ENCODE assay signal across 20 mouse cellular contexts in genomic region chr12:82234463-82235223, GRCm38 (mm10).
DNase-seq lines count a peak whose midpoint lies in the region; ATAC-seq and TF ChIP-seq lines count a peak whose summit lies in the region.
"Had no signal": no experiment of that assay in that cellular context is flagged by ENCODE, and none has a peak within 500 bp of the region (broad histone marks: within the 10 kb centered on the region; RNA-seq: fewer than 3 reads in every experiment).

No protein-coding gene starts in this region.

- ATAC-seq in limb, embryonic 11.5 days (ENCODE audit: insufficient number of reproducible peaks, low FRiP score, low TSS enrichment, low read depth): peak; percentile 31; the same call in 1 of the 2 replicates
- 0 out of 2 replicates have a peak, but pooled peaks have one; percentile 41 for ATAC-seq in limb, embryonic 14.5 days (ENCODE audit: low FRiP score, low read depth)
- no peak for ATAC-seq in inflammation-experienced regulatory T-cells, adult 6 months
- ATAC-seq: forebrain, embryonic 15.5 days had no signal

- H3K4me2 ChIP-seq in limb, embryonic 11.5 days (ENCODE audit: low read depth, severe bottlenecking): no peak overlapping the region
- H3K4me2 ChIP-seq in CH12.LX (ENCODE audit: insufficient read depth, low read depth, poor library complexity, severe bottlenecking): peak overlapping the region; percentile 44; the same call in 1 of the 2 replicates
- H3K4me2 ChIP-seq in limb, embryonic 14.5 days (replicated peaks; ENCODE audit: low read depth, low read length, severe bottlenecking): no peak overlapping the region
- H3K4me2 ChIP-seq: embryonic facial prominence, embryonic 13.5 days; forebrain, embryonic 15.5 days; liver, embryonic 12.5 days; lung, embryonic 15.5 days; neural tube, embryonic 13.5 days had no signal

- H3K9ac ChIP-seq in limb, embryonic 11.5 days (ENCODE audit: low read length): no peak overlapping the region
- peak overlapping the region; percentile 37 for H3K9ac ChIP-seq in CH12.LX (ENCODE audit: insufficient read depth, low read depth)
- no peak overlapping the region for H3K9ac ChIP-seq in limb, embryonic 14.5 days (ENCODE audit: low read depth, low read length, severe bottlenecking)
- H3K9ac ChIP-seq: embryonic facial prominence, embryonic 13.5 days; forebrain, embryonic 15.5 days; liver, embryonic 12.5 days; lung, embryonic 15.5 days; neural tube, embryonic 13.5 days had no signal

- H3K27me3 ChIP-seq in limb, embryonic 11.5 days (ENCODE audit: control insufficient read depth, insufficient read depth, low read length): no peaks in the 10 kb centered on the region
- H3K27me3 ChIP-seq in limb, embryonic 10.5 days (ENCODE audit: low read depth, poor library complexity, severe bottlenecking): no peaks in the 10 kb centered on the region
- H3K27me3 ChIP-seq in CH12.LX (replicated peaks): no peaks in the 10 kb centered on the region
- H3K27me3 ChIP-seq in limb, embryonic 14.5 days (ENCODE audit: control insufficient read depth, insufficient read depth, low read length): no peaks in the 10 kb centered on the region
- H3K27me3 ChIP-seq: embryonic facial prominence, embryonic 13.5 days; forebrain, embryonic 15.5 days; liver, embryonic 12.5 days; lung, embryonic 15.5 days; neural tube, embryonic 13.5 days had no signal

- TF ChIP-seq CTCF in CH12.LX (conservative IDR thresholded peaks at IDR 0.05 in 1 of 2, IDR thresholded peaks at IDR 0.05 in 1 of 2; ENCODE audit: low read depth in 2 of 2, low read length in 2 of 2): no peak

- peak; percentile 42 for DNase-seq in limb, embryonic 11.5 days (ENCODE audit: low spot score)
- no peak for DNase-seq in limb, embryonic 10.5 days (ENCODE audit: low spot score)
- no peak for DNase-seq in CH12.LX (ENCODE audit: extremely low read depth)
- peak; percentile 50 for DNase-seq in embryo, embryonic 10 days (ENCODE audit: low spot score)
- peak; percentile 26 for DNase-seq in limb, embryonic 14.5 days (ENCODE audit: low spot score)
- DNase-seq in frontal cortex, adult 2 months (ENCODE audit: extremely low spot score in 1 of 2, low spot score in 1 of 2): no peak
- DNase-seq: adrenal gland, adult 2 months; cerebellum, adult 8-10 months; kidney, adult 8-10 months; lung, postnatal 4 days; right cerebral cortex, postnatal 25 days; thymus, postnatal 14 days had no signal

- in situ Hi-C loops in CH12.LX (cut with MboI; ENCODE audit: low pct_ligation_motif_present, low pct_unique_long_range_greater_than_20kb, low sequenced_read_pairs): no loop called here

- H3K4me1 ChIP-seq in limb, embryonic 11.5 days (ENCODE audit: control insufficient read depth, insufficient read depth, low read length): 0 out of 2 replicates have a peak, but pooled peaks cover 10% of the 10 kb centered on the region
- H3K4me1 ChIP-seq in limb, embryonic 10.5 days: peaks cover 48% of the 10 kb centered on the region
- H3K4me1 ChIP-seq in CH12.LX (ENCODE audit: control insufficient read depth in 1 of 2, insufficient read depth in 2 of 2): peaks cover 6 to 51% of the 10 kb centered on the region in 2 experiments; a peak in 3 of 4 replicates
- H3K4me1 ChIP-seq in limb, embryonic 14.5 days (ENCODE audit: control insufficient read depth, insufficient read depth, low read length): peaks cover 23% of the 10 kb centered on the region; the same call in 1 of the 2 replicates

- no peak overlapping the region for H3K4me3 ChIP-seq in limb, embryonic 11.5 days (ENCODE audit: low read depth, low read length)
- no peak overlapping the region for H3K4me3 ChIP-seq in limb, embryonic 10.5 days
- peak overlapping the region in 1 of 3 experiments; percentile 4 for H3K4me3 ChIP-seq in CH12.LX (replicated peaks in 1 of 3; ENCODE audit: low read depth in 2 of 3, low read length in 2 of 3, poor library complexity in 1 of 3)
- no peak overlapping the region for H3K4me3 ChIP-seq in limb, embryonic 14.5 days (replicated peaks; ENCODE audit: low read length)
- H3K4me3 ChIP-seq: embryonic facial prominence, embryonic 13.5 days; forebrain, embryonic 15.5 days; hindbrain, embryonic 10.5 days; liver, embryonic 12.5 days; lung, embryonic 15.5 days; midbrain, embryonic 10.5 days; neural tube, embryonic 13.5 days had no signal

- peak; percentile 74 for TF ChIP-seq EP300 in CH12.LX (IDR thresholded peaks at IDR 0.05; ENCODE audit: low read length)

- no peak overlapping the region for H3K27ac ChIP-seq in limb, embryonic 11.5 days (replicated peaks; ENCODE audit: low read depth, low read length)
- H3K27ac ChIP-seq in limb, embryonic 10.5 days: no peak overlapping the region
- H3K27ac ChIP-seq in CH12.LX (ENCODE audit: insufficient read depth, low read depth): peak overlapping the region; percentile 62; the same call in 1 of the 2 replicates
- no peak overlapping the region for H3K27ac ChIP-seq in limb, embryonic 14.5 days (replicated peaks; ENCODE audit: low read depth, low read length)
- H3K27ac ChIP-seq: embryonic facial prominence, embryonic 13.5 days; forebrain, embryonic 15.5 days; hindbrain, embryonic 10.5 days; liver, embryonic 12.5 days; lung, embryonic 15.5 days; midbrain, embryonic 10.5 days; neural tube, embryonic 13.5 days had no signal

- no peak for TF ChIP-seq POLR2A in CH12.LX (IDR thresholded peaks at IDR 0.05; ENCODE audit: low read depth, low read length)
- TF ChIP-seq POLR2A in limb, embryonic 14.5 days (IDR thresholded peaks at IDR 0.05; ENCODE audit: borderline replicate concordance, extremely low read depth, insufficient read depth, insufficient read length): no peak

- no peaks in the 10 kb centered on the region for H3K36me3 ChIP-seq in limb, embryonic 11.5 days (ENCODE audit: control insufficient read depth, insufficient read depth, low read length)
- peaks cover 9% of the 10 kb centered on the region for H3K36me3 ChIP-seq in limb, embryonic 10.5 days
- H3K36me3 ChIP-seq in CH12.LX (replicated peaks in 1 of 2; ENCODE audit: control insufficient read depth in 1 of 2, insufficient read depth in 1 of 2, low read length in 1 of 2): peaks cover 3 to 18% of the 10 kb centered on the region in 2 experiments
- 0 out of 2 replicates have a peak, but pooled peaks cover 3% of the 10 kb centered on the region for H3K36me3 ChIP-seq in limb, embryonic 14.5 days (ENCODE audit: control insufficient read depth, insufficient read depth, low read length)
- H3K36me3 ChIP-seq: neural tube, embryonic 13.5 days had no signal

- WGBS in limb, embryonic 11.5 days: 50% methylated on average over 14 of the region's 14 CpGs
- 71% methylated on average over 14 of the region's 14 CpGs for WGBS in limb, embryonic 10.5 days
- 55% methylated on average over 14 of the region's 14 CpGs for WGBS in limb, embryonic 14.5 days

- H3K9me3 ChIP-seq in limb, embryonic 11.5 days (ENCODE audit: control insufficient read depth, low read length): no peaks in the 10 kb centered on the region
- no peaks in the 10 kb centered on the region for H3K9me3 ChIP-seq in limb, embryonic 10.5 days (replicated peaks)
- H3K9me3 ChIP-seq in CH12.LX (replicated peaks; ENCODE audit: low read length): no peaks in the 10 kb centered on the region
- H3K9me3 ChIP-seq in limb, embryonic 14.5 days (ENCODE audit: control insufficient read depth, low read length): no peaks in the 10 kb centered on the region
- H3K9me3 ChIP-seq: embryonic facial prominence, embryonic 13.5 days; forebrain, embryonic 15.5 days; hindbrain, embryonic 10.5 days; liver, embryonic 12.5 days; lung, embryonic 15.5 days; midbrain, embryonic 10.5 days; neural tube, embryonic 13.5 days had no signal

- no peaks in the 10 kb centered on the region for H3K79me2 ChIP-seq in CH12.LX (replicated peaks; ENCODE audit: control insufficient read depth, extremely low read depth, insufficient read depth, poor library complexity, severe bottlenecking)

- TF ChIP-seq RAD21 in CH12.LX (IDR thresholded peaks at IDR 0.05; ENCODE audit: low read depth, low read length): no peak

- dilution Hi-C loops in CH12.LX (cut with MboI; ENCODE audit: extremely low pct_ligation_motif_present, extremely low pct_unique_long_range_greater_than_20kb, low sequenced_read_pairs): no loop called here

TF ChIP-seq in CH12.LX, 34 proteins besides CTCF, POLR2A, EP300 and RAD21 (continues in another document):
- TF ChIP-seq ZNF384 (IDR thresholded peaks at IDR 0.05; ENCODE audit: low read depth, low read length) (no peak), MYC (IDR thresholded peaks at IDR 0.05; ENCODE audit: low read depth, low read length) (0 out of 2 replicates have a peak, but pooled peaks have one; percentile 29), MEF2A (IDR thresholded peaks at IDR 0.05; ENCODE audit: borderline replicate concordance, low read depth, low read length) (peak; percentile 83), MAX (IDR thresholded peaks at IDR 0.05; ENCODE audit: low read length) (no peak), USF1 (IDR thresholded peaks at IDR 0.05; ENCODE audit: low read depth, low read length) (no peak), USF2 (conservative IDR thresholded peaks at IDR 0.05; ENCODE audit: low read depth, low read length) (no peak), ZMIZ1 (IDR thresholded peaks at IDR 0.05; ENCODE audit: low read depth, low read length) (no peak), CHD2 (IDR thresholded peaks at IDR 0.05; ENCODE audit: low read length) (0 out of 2 replicates have a peak, but pooled peaks have one; percentile 12), TCF12 (IDR thresholded peaks at IDR 0.05; ENCODE audit: low read depth, low read length) (no peak; the same call in 1 of the 2 replicates), GABPA (IDR thresholded peaks at IDR 0.05; ENCODE audit: insufficient replicate concordance, low read depth, low read length) (no peak), ELF1 (IDR thresholded peaks at IDR 0.05; ENCODE audit: low read depth, low read length) (no peak), HCFC1 (IDR thresholded peaks at IDR 0.05; ENCODE audit: low read depth, low read length) (no peak), SIN3A (IDR thresholded peaks at IDR 0.05; ENCODE audit: low read length) (no peak), E2F4 (IDR thresholded peaks at IDR 0.05; ENCODE audit: insufficient replicate concordance, low read depth, low read length) (no peak), NRF1 (IDR thresholded peaks at IDR 0.05; ENCODE audit: low read depth, low read length) (no peak), IRF4 (IDR thresholded peaks at IDR 0.05; ENCODE audit: low read depth, low read length) (peak; percentile 83), MAZ (IDR thresholded peaks at IDR 0.05; ENCODE audit: low read depth, low read length) (no peak), PAX5 (IDR thresholded peaks at IDR 0.05; ENCODE audit: low read length) (no peak), CHD1 (IDR thresholded peaks at IDR 0.05; ENCODE audit: low read depth, low read length) (no peak), MXI1 (IDR thresholded peaks at IDR 0.05; ENCODE audit: low read depth, low read length) (0 out of 2 replicates have a peak, but pooled peaks have one; percentile 40), NELFE (IDR thresholded peaks at IDR 0.05; ENCODE audit: low read depth, low read length) (no peak), JUN (IDR thresholded peaks at IDR 0.05; ENCODE audit: insufficient read depth, low read depth, low read length) (0 out of 2 replicates have a peak, but pooled peaks have one; percentile 5)

Comparison
In these comparisons a context has a peak if more than half of its experiments do, and no peak if none do; other contexts are left out.
1. DNase-seq: peak in limb, embryonic 11.5 days (single experiment), embryo, embryonic 10 days (single experiment) and limb, embryonic 14.5 days (single experiment); none in limb, embryonic 10.5 days (single experiment), CH12.LX (single experiment) and frontal cortex, adult 2 months (0 of 2).